Mouse (Mus musculus): ENCODE data around the gene Cdv3. TPM values are rescaled to one million over a fixed set of nuclear protein-coding genes. Genes with fewer than 3 reads are reported as not detected.
"Not testable (repeated sequence)": the region's sequence is repeated elsewhere in the genome, so short reads cannot be mapped to it uniquely, and the experiment has no call there.

The Cdv3 gene
- polyA plus RNA-seq, 1 experiment from 2014 or later: 124 TPM

- no peak overlapping the region for H3K27ac ChIP-seq
- peaks cover 28% of the 10 kb centered on the region; the same call in 1 of the 2 replicates for H3K36me3 ChIP-seq (ENCODE audit: inconsistent target)
- peaks cover 54% of the 10 kb centered on the region for H3K79me2 ChIP-seq (ENCODE audit: inconsistent target)
- H3K4me3 ChIP-seq (ENCODE audit: inconsistent target): no peak overlapping the region
Observed at GRCm38 (mm10) chr9:103357893-103358292, 7.7 kb downstream of the Cdv3 start.

- H3K27ac ChIP-seq; H3K4me3 ChIP-seq (ENCODE audit: inconsistent target): not testable (repeated sequence)
- Histone ChIP-seq H3K36me3 (ENCODE audit: inconsistent target) (peaks cover 21% of the 10 kb centered on the region; the same call in 1 of the 2 replicates), H3K79me2 (ENCODE audit: inconsistent target) (peaks cover 20% of the 10 kb centered on the region; the same call in 1 of the 2 replicates)
- 100% methylated on average over 1 of the region's 7 CpGs for WGBS (ENCODE audit: missing documents)
Observed at GRCm38 (mm10) chr9:103353500-103354260, 12.0 kb downstream of the Cdv3 start.

GRCm38 (mm10) chr9:103348791-103349190 is 16.8 kb downstream of the Cdv3 start:
- Histone ChIP-seq H3K79me2 (ENCODE audit: inconsistent target) (peaks cover 9% of the 10 kb centered on the region; the same call in 1 of the 2 replicates), H3K4me3 (ENCODE audit: inconsistent target) (no peak overlapping the region), H3K36me3 (ENCODE audit: inconsistent target) (peaks cover 5% of the 10 kb centered on the region; the same call in 1 of the 2 replicates), H3K27ac (no peak overlapping the region)

- WGBS (ENCODE audit: missing documents): 100% methylated on average over 1 of the region's 1 CpGs
- Histone ChIP-seq H3K27ac (no peak overlapping the region), H3K36me3 (ENCODE audit: inconsistent target) (peaks cover 5% of the 10 kb centered on the region; the same call in 1 of the 2 replicates), H3K79me2 (ENCODE audit: inconsistent target) (peaks cover 9% of the 10 kb centered on the region; the same call in 1 of the 2 replicates), H3K4me3 (ENCODE audit: inconsistent target) (no peak overlapping the region)
Observed at GRCm38 (mm10) chr9:103347996-103348490, 17.6 kb downstream of the Cdv3 start.

- Histone ChIP-seq H3K4me3 (ENCODE audit: inconsistent target) (no peak overlapping the region), H3K27ac (peak overlapping the region; percentile 7; the same call in 1 of the 2 replicates), H3K36me3 (ENCODE audit: inconsistent target) (peaks cover 14% of the 10 kb centered on the region; the same call in 1 of the 2 replicates), H3K79me2 (ENCODE audit: inconsistent target) (peaks cover 9% of the 10 kb centered on the region; the same call in 1 of the 2 replicates)
- 42% methylated on average over 4 of the region's 4 CpGs for WGBS (ENCODE audit: missing documents)
Observed at GRCm38 (mm10) chr9:103347045-103347444, 18.6 kb downstream of the Cdv3 start.

GRCm38 (mm10) chr9:103336912-103337311 is 28.7 kb downstream of the Cdv3 start:
- Histone ChIP-seq H3K27ac (no peak overlapping the region), H3K36me3 (ENCODE audit: inconsistent target) (peaks cover 51% of the 10 kb centered on the region), H3K79me2 (ENCODE audit: inconsistent target) (no peaks in the 10 kb centered on the region), H3K4me3 (ENCODE audit: inconsistent target) (no peak overlapping the region)

GRCm38 (mm10) chr9:103332663-103333062 is 33.0 kb downstream of the Cdv3 start:
- Histone ChIP-seq H3K27ac (no peak overlapping the region), H3K79me2 (ENCODE audit: inconsistent target) (no peaks in the 10 kb centered on the region), H3K4me3 (ENCODE audit: inconsistent target) (no peak overlapping the region), H3K36me3 (ENCODE audit: inconsistent target) (peaks cover 38% of the 10 kb centered on the region)
- 60% methylated on average over 6 of the region's 6 CpGs for WGBS (ENCODE audit: missing documents)

- 94% methylated on average over 8 of the region's 9 CpGs for WGBS (ENCODE audit: missing documents)
- Histone ChIP-seq H3K79me2 (ENCODE audit: inconsistent target) (no peaks in the 10 kb centered on the region), H3K27ac (no peak overlapping the region), H3K4me3 (ENCODE audit: inconsistent target) (no peak overlapping the region), H3K36me3 (ENCODE audit: inconsistent target) (peaks cover 52% of the 10 kb centered on the region)
Observed at GRCm38 (mm10) chr9:103326449-103326848, 39.2 kb downstream of the Cdv3 start.

- H3K27ac ChIP-seq: no peak overlapping the region
- no peaks in the 10 kb centered on the region for H3K79me2 ChIP-seq (ENCODE audit: inconsistent target)
- peaks cover 67% of the 10 kb centered on the region for H3K36me3 ChIP-seq (ENCODE audit: inconsistent target)
- WGBS (ENCODE audit: missing documents): no CpG with 5 or more reads among the region's 2 CpGs
- H3K4me3 ChIP-seq (ENCODE audit: inconsistent target): no peak overlapping the region
Observed at GRCm38 (mm10) chr9:103324678-103325077, 41.0 kb downstream of the Cdv3 start.

GRCm38 (mm10) chr9:103309832-103310231 is 55.8 kb downstream of the Cdv3 start:
- H3K36me3 ChIP-seq (ENCODE audit: inconsistent target): peaks cover 53% of the 10 kb centered on the region
- WGBS (ENCODE audit: missing documents): 88% methylated on average over 6 of the region's 6 CpGs
- H3K27ac ChIP-seq: no peak overlapping the region
- H3K4me3 ChIP-seq (ENCODE audit: inconsistent target): no peak overlapping the region
- peaks cover 50% of the 10 kb centered on the region for H3K79me2 ChIP-seq (ENCODE audit: inconsistent target)

- Histone ChIP-seq H3K36me3 (ENCODE audit: inconsistent target) (peaks cover 21% of the 10 kb centered on the region), H3K79me2 (ENCODE audit: inconsistent target) (peaks cover 36% of the 10 kb centered on the region), H3K27ac (peak overlapping the region; percentile 43), H3K4me3 (ENCODE audit: inconsistent target) (peak overlapping the region; percentile 69)
- WGBS (ENCODE audit: missing documents): 2% methylated on average over 40 of the region's 40 CpGs
Observed at GRCm38 (mm10) chr9:103305332-103306041, 60.2 kb downstream of the Cdv3 start.

GRCm38 (mm10) chr9:103304927-103305326 is 60.7 kb downstream of the Cdv3 start, which contains the start of the genes 1300017J02Rik and Topbp1:
TSS of gene 1300017J02Rik (minus strand) at chr9:103305082.
TSS of gene Topbp1 (plus strand) at chr9:103305215.
- 1% methylated on average over 47 of the region's 49 CpGs for WGBS (ENCODE audit: missing documents)
- Histone ChIP-seq H3K27ac (peak within 1 kb of the TSS; percentile 64), H3K79me2 (ENCODE audit: inconsistent target) (peaks cover 36% of the 10 kb centered on the region), H3K36me3 (ENCODE audit: inconsistent target) (peaks cover 16% of the 10 kb centered on the region), H3K4me3 (ENCODE audit: inconsistent target) (peak within 1 kb of the TSS; percentile 69)

All from macrophage (primary cell).